Mouse (Mus musculus): ENCODE measurements around the gene Rhox11. TPM values are rescaled to one million over a fixed set of nuclear protein-coding genes. Genes with fewer than 3 reads are reported as not detected.

The Rhox11 gene
- polyA plus RNA-seq, 1 experiment from 2014 or later, result not detected

DNA sequence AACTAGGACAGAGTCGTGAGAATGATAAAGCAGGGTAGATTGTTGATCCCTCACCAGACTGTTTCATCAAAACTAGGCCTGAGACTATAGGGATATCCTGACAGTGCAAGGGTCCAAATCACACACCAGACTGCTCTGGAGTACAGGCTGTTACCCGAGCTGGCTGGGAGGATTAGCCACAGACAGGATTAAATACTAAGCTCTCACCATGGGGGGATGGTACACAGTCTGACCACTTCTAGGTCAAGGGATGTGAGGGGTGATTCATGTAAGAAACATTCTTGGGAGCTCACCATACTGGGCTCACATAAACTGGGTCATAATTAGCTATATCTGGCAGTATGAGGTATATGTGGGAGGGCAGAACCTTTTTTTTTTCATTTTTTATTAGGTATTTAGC is 51.1 kb downstream of the Rhox11 start:
- no peak for ATAC-seq (ENCODE audit: low FRiP score)
- no peaks in the 10 kb centered on the region for H3K27me3 ChIP-seq (ENCODE audit: control insufficient read depth, insufficient read depth, low read length)
- no peak overlapping the region for H3K4me3 ChIP-seq (ENCODE audit: low read depth, low read length)
- no peak for DNase-seq (ENCODE audit: low spot score, missing footprints)
- H3K9me3 ChIP-seq (ENCODE audit: control insufficient read depth, low read length), result no peaks in the 10 kb centered on the region
- no peak overlapping the region for H3K4me2 ChIP-seq
- no peak overlapping the region for H3K27ac ChIP-seq (ENCODE audit: low read depth, low read length)
- no peaks in the 10 kb centered on the region for H3K36me3 ChIP-seq (ENCODE audit: control insufficient read depth, insufficient read depth, low read length)
- no peak overlapping the region for H3K9ac ChIP-seq (ENCODE audit: low read length)
- no peaks in the 10 kb centered on the region for H3K4me1 ChIP-seq (ENCODE audit: control insufficient read depth, insufficient read depth, low read length)
- WGBS, result 48% methylated on average over 2 of the region's 2 CpGs

Other genes starting within 250 kb of the Rhox11 start
- 0.11 TPM in 1 of 2 replicates, not detected in the other for gene Rhox8, start 206.2 kb downstream of the Rhox11 start, polyA plus RNA-seq (2014; fragmentation: Nextera tagmentation; extraction: Ambion mirVana)
- not detected in 2 replicates for gene Rhox7b, start 187.9 kb downstream of the Rhox11 start, polyA plus RNA-seq (2014; fragmentation: Nextera tagmentation; extraction: Ambion mirVana)
- gene Rhox9, start 183.4 kb downstream of the Rhox11 start, polyA plus RNA-seq (2014; fragmentation: Nextera tagmentation; extraction: Ambion mirVana), result not detected in 2 replicates
- gene Btg1-ps1, start 66.3 kb downstream of the Rhox11 start, polyA plus RNA-seq (2014; fragmentation: Nextera tagmentation; extraction: Ambion mirVana), result not detected in 2 replicates
- gene Btg1-ps2, start 42.0 kb downstream of the Rhox11 start, polyA plus RNA-seq (2014; fragmentation: Nextera tagmentation; extraction: Ambion mirVana), result not detected in 2 replicates
- not detected in 2 replicates for gene Rhox10, start 18.7 kb downstream of the Rhox11 start, polyA plus RNA-seq (2014; fragmentation: Nextera tagmentation; extraction: Ambion mirVana)
- gene Rhox12, start 25.8 kb upstream of the Rhox11 start, polyA plus RNA-seq (2014; fragmentation: Nextera tagmentation; extraction: Ambion mirVana), result not detected in 2 replicates
- not detected in 2 replicates for gene Rhox13, start 36.1 kb upstream of the Rhox11 start, polyA plus RNA-seq (2014; fragmentation: Nextera tagmentation; extraction: Ambion mirVana)
- gene Zbtb33, start 104.7 kb upstream of the Rhox11 start, polyA plus RNA-seq (2014; fragmentation: Nextera tagmentation; extraction: Ambion mirVana), result 9.2 and 10.7 TPM in 2 replicates
- 14.7 and 16.2 TPM in 2 replicates for gene Tmem255a, start 167.3 kb upstream of the Rhox11 start, polyA plus RNA-seq (2014; fragmentation: Nextera tagmentation; extraction: Ambion mirVana)
- gene Atp1b4, start 231.0 kb upstream of the Rhox11 start, polyA plus RNA-seq (2014; fragmentation: Nextera tagmentation; extraction: Ambion mirVana), result not detected in 2 replicates